Mouse (Mus musculus) G1E (cell line): ENCODE measurements at regions not wholly inside any gene's neighbourhood (a gene's known extent, or its start where the extent isn't known, plus 50 kb on each side); places are given as distances from the start of the nearest gene placed in this dataset.
"Not testable (repeated sequence)": the region's sequence is repeated elsewhere in the genome, so short reads cannot be mapped to it uniquely, and the experiment has no call there.

Experiments used
- ATAC-seq: 2 replicates; pipeline ENCODE4 v1.8.0; 2016; ENCODE audit warnings: mild to moderate bottlenecking; ENCODE audit not compliant: insufficient number of reproducible peaks, poor library complexity, low FRiP score, severe bottlenecking; ENCODE audit errors: extremely low read depth
- DNase-seq: peaks from one replicate; pipeline ENCODE4 v3.0.0; 2012; ENCODE audit warnings: low spot score
- H3K27me3 ChIP-seq: 2 replicates; pipeline ENCODE4 v1.6.1; 2012; ENCODE audit warnings: mild to moderate bottlenecking, low read length, inconsistent platforms; ENCODE audit not compliant: insufficient read depth
- H3K36me3 ChIP-seq: replicated peaks from 2 replicates; pipeline ENCODE3; 2012; ENCODE audit warnings: mild to moderate bottlenecking, inconsistent platforms
- H3K4me1 ChIP-seq: 2 replicates; pipeline ENCODE4 v1.6.1; 2012; ENCODE audit warnings: low read depth, low read length, inconsistent platforms, mixed read lengths; ENCODE audit not compliant: insufficient read depth
- H3K4me3 ChIP-seq: 2 replicates; pipeline ENCODE4 v1.5.1; 2012; ENCODE audit warnings: low read depth, mild to moderate bottlenecking, inconsistent platforms, low read length, moderate library complexity, mixed read lengths
- H3K9me3 ChIP-seq: replicated peaks from 2 replicates; pipeline ENCODE4 v1.6.1; 2012; ENCODE audit warnings: inconsistent platforms
- CTCF ChIP-seq: IDR thresholded peaks from 2 replicates; pipeline ENCODE4 v1.5.1; 2012; ENCODE audit warnings: low read depth, low read length, inconsistent platforms, mixed read lengths
- GATA1 ChIP-seq: IDR thresholded peaks from 2 replicates; pipeline ENCODE4 v1.6.1; 2012; ENCODE audit warnings: borderline replicate concordance, low read length, inconsistent platforms, mixed read lengths
- GATA2 ChIP-seq: IDR thresholded peaks from 2 replicates; pipeline ENCODE4 v1.6.1; 2012; ENCODE audit warnings: low read depth, low read length, inconsistent platforms, borderline replicate concordance
- POLR2AphosphoS5 ChIP-seq: IDR thresholded peaks from 2 replicates; pipeline ENCODE4 v1.6.1; 2012; ENCODE audit warnings: low read depth, low read length, inconsistent platforms; ENCODE audit not compliant: insufficient replicate concordance
- TAL1 ChIP-seq: conservative IDR thresholded peaks from 2 replicates; pipeline ENCODE4 v1.6.1; 2012; ENCODE audit warnings: low read depth, low read length, inconsistent platforms, mixed read lengths

- H3K4me1 ChIP-seq = no peaks in the 10 kb centered on the region
- H3K36me3 ChIP-seq = no peaks in the 10 kb centered on the region
- H3K4me3 ChIP-seq = no peak overlapping the region
- peaks cover 4% of the 10 kb centered on the region for H3K9me3 ChIP-seq
- TF ChIP-seq TAL1 (no peak), GATA1 (no peak), GATA2 (no peak), POLR2AphosphoS5 (no peak), CTCF (no peak)
- no peaks in the 10 kb centered on the region for H3K27me3 ChIP-seq
- no peak for DNase-seq
- no peak for ATAC-seq
Observed at GRCm38 (mm10) chr12:113992425-113992824, 448.7 kb downstream of the Adam6a start.

- not testable (repeated sequence) for ATAC-seq, DNase-seq, H3K4me3 ChIP-seq, H3K4me1 ChIP-seq, H3K9me3 ChIP-seq, H3K27me3 ChIP-seq, H3K36me3 ChIP-seq
Observed at GRCm38 (mm10) chr12:113994284-113994683, 450.6 kb downstream of the Adam6a start.

DNA sequence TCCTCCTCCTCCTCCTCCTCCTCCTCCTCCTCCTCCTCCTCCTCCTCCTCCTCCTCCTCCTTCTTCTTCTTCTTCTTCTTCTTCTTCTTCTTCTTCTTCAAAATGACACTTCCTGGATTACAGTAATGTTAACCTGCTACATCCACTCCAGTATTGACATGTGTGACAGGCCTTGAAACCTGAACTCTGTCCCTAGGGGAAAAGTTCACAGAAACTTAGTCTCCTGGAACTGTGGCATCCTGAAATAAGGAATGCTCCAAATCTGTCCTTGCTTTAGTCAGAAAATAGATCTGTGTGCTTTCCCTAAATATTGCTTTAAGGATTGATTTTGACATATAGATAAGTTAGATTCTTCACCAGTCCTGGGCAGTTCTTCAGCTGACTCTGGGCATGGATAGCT lies 464.8 kb downstream of the Adam6a start:
- not testable (repeated sequence) for H3K9me3 ChIP-seq, DNase-seq, H3K36me3 ChIP-seq

GRCm38 (mm10) chr12:114009391-114009790 lies 465.7 kb downstream of the Adam6a start:
- no peak for ATAC-seq
- no peak for TF ChIP-seq POLR2AphosphoS5
- no peak for TF ChIP-seq GATA1
- no peak for TF ChIP-seq TAL1
- TF ChIP-seq GATA2 = no peak
- no peak for TF ChIP-seq CTCF

More for the DNA sequence above, 464.8 kb downstream of the Adam6a start:
- not testable (repeated sequence) for H3K4me1 ChIP-seq, H3K4me3 ChIP-seq, H3K27me3 ChIP-seq, ATAC-seq

GRCm38 (mm10) chr12:114012860-114013259 lies 469.2 kb downstream of the Adam6a start:
- DNase-seq = not testable (repeated sequence)

More at GRCm38 (mm10) chr12:114009391-114009790, 465.7 kb downstream of the Adam6a start:
- Histone ChIP-seq H3K27me3 (no peaks in the 10 kb centered on the region), H3K9me3 (peaks cover 3% of the 10 kb centered on the region), H3K4me1 (no peaks in the 10 kb centered on the region), H3K36me3 (no peaks in the 10 kb centered on the region), H3K4me3 (no peak overlapping the region)
- DNase-seq = no peak

DNA sequence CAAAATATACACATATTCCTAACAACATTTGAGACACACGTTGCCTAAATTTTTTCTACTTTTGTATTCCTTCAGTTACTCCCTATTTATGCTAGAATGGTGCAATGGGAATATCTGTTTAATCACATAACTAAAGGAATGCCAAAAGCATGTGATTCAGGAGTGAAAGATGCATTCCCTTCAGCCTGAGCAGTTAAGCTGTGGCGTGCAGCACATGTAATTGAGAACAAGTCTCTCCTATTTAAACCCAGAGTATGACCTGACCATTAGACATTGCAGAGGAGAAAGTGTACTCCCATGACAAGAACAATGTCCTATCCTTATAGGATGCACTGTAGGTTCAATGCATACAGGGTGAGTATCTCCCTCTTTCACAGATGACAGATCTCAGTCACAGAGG lies 493.3 kb downstream of the Adam6a start:
- H3K4me3 ChIP-seq, H3K4me1 ChIP-seq, H3K27me3 ChIP-seq, ATAC-seq, H3K9me3 ChIP-seq, DNase-seq, H3K36me3 ChIP-seq: not testable (repeated sequence)

More at GRCm38 (mm10) chr12:114012860-114013259, 469.2 kb downstream of the Adam6a start:
- not testable (repeated sequence) for H3K27me3 ChIP-seq, H3K4me3 ChIP-seq, ATAC-seq, H3K9me3 ChIP-seq, H3K36me3 ChIP-seq, H3K4me1 ChIP-seq

- not testable (repeated sequence) for ATAC-seq, H3K36me3 ChIP-seq, H3K9me3 ChIP-seq, H3K4me3 ChIP-seq, DNase-seq, H3K27me3 ChIP-seq, H3K4me1 ChIP-seq
Observed at GRCm38 (mm10) chr12:114047991-114048390, 504.3 kb downstream of the Adam6a start.

DNA sequence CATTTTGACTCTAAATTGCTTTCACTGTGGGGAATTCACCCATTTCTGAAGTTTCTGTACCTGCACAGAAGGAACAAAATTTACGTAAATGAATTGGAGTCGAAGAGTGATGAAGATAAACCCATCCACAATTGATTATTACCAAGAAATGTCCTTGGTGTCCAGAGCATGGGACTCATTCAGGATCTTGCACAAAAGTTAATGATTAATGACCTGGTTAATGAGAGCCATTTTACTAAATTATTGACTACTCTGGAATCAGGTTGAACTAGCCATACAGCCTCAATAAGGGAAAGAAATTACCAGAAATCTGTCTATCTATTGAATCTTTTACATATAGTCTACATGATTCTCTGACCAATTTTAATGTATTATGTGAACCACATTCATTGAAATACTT lies 509.6 kb downstream of the Adam6a start:
- Histone ChIP-seq H3K4me1 (no peaks in the 10 kb centered on the region), H3K9me3 (0 out of 2 replicates have a peak, but pooled peaks cover under 1% of the 10 kb centered on the region), H3K36me3 (no peaks in the 10 kb centered on the region), H3K27me3 (no peaks in the 10 kb centered on the region), H3K4me3 (no peak overlapping the region)
- DNase-seq (no peak), ATAC-seq (no peak)
- TF ChIP-seq CTCF = no peak
- no peak for TF ChIP-seq GATA2
- no peak for TF ChIP-seq POLR2AphosphoS5
- no peak for TF ChIP-seq TAL1
- no peak for TF ChIP-seq GATA1
